Mouse (Mus musculus) hindlimb bud, embryonic 11.5 days (tissue): ENCODE data around the gene Nr1h4.
"Not testable (repeated sequence)": the region's sequence is repeated elsewhere in the genome, so short reads cannot be mapped to it uniquely, and the experiment has no call there.

Experiments used
- DNase-seq: peaks from one replicate; pipeline ENCODE4 v3.0.0-alpha.2; 2012; ENCODE audit warnings: low read depth, low spot score; ENCODE audit errors: extremely low spot score

Gene Nr1h4

DNA sequence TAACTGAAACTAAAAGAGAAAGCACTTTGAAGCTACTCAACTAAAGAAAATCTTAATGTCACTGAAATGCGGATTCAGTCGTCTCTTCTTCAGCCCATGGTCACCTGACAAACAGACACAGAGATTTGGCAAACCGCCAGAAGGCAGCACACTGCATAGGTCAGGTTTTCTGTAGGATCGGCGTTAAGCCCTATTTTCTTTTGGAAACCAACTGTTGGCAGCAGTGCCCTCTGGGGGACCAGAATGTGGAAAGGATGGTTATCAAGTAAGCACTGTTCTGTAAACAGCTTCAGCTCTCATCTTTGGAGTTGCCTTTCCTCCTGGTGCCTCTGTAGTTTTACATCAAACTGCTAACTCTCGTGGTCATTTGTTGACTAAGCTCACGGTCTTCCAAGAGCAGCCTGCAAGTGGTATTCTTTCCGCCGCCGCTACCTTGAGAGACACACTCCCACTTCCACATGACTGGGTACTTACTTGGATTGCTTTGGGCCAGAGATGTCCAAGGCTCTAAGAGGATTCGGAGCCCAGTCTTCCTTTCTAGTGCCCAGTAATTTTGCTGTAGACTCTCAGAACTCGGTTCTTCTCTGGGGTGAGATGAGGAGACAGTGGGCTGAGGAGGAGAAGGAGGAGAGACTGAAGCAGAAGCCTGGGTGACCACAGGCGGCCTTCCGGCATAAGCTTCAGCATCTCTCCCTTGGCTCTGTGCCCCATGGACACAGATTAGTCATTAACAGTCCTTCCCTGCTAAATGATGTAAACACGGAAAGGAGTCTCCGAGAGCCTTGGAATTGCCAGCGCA, at the start of gene Nr1h4:
Gene Nr1h4, minus strand, starts transcription at position 657 of the 799 bp plus-strand sequence.
- no peak for DNase-seq

GRCm38 (mm10) chr10:89578801-89579200, 45.4 kb upstream of the Nr1h4 start:
- DNase-seq: no peak

DNA sequence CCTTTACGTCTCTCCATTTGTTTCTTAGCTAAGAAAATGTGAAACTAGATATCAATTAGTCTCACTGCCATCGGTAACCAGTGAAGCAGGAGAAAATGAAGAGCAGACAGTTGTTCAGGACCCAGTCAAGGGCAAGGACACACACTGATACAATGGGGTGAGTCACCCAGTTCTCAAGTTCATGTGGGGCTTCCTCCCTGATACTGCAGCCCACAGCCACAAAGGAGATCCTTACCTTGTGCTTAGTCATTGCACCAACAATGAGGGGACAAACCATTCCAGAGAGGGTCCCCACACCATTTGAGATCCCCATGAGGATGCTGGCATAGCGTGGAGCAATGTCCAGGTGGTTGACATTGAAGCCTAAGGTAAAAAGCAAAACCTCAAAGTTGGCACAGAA, 44.3 kb upstream of the Nr1h4 start:
- DNase-seq: no peak

DNA sequence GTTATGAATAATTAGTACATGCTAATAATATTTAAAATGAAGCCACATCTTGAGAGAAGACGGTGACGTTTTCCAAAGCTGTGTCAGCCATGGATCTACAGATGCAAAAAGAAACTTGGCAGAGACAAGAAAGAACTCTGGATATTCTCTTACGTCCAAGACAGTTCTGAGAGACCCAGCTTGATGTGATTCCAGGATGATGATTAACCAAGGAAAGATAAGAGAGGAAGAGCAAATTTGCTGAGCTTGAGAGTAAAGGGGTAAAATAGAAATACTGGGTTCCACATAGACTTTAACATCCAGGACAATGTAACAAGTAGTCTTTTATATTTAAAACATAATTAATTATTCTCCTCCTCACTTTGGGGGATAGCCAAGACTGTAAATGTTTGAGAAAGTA, 40.0 kb upstream of the Nr1h4 start:
- no peak for DNase-seq

- no peak for DNase-seq
Measured at GRCm38 (mm10) chr10:89572946-89573345, 39.6 kb upstream of the Nr1h4 start.

GRCm38 (mm10) chr10:89567391-89567790, 34.0 kb upstream of the Nr1h4 start:
- no peak for DNase-seq

DNA sequence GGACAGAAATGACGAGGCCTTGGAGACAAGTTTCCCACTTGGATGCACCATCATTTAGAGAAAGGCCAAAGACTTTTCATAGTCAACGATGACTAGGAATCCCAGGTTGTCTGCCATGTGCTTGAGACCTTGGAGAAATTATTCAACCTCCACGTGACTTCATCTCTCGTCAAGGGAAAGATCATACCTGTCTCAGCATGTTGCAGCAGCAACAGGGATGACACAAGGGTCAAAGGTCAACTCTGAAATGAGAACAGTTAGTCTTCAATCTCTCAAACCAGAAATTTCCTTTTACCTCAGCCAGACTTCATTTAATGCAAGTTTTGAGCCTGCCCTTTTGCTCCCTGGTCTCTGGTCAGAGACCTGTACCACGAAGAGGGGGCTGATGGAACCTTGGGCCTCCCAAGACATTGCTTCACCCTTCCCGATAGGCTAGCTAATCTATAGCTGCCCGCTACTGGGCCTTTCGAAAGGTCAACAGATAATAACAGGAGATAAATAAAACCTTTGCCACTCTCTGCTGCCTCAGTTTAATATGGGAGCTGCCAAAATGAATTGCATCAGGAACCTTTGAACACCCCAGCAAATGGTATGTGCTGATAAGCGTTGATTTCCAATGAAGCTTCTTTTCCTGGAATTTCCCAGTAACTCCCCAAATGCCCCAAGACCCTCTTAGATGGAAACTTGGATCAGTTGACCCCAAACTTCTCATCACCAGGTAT, 32.1 kb upstream of the Nr1h4 start:
- no peak for DNase-seq

GRCm38 (mm10) chr10:89562113-89562512, 28.7 kb upstream of the Nr1h4 start:
- no peak for DNase-seq

- no peak for DNase-seq
Measured at GRCm38 (mm10) chr10:89559351-89559750, 26.0 kb upstream of the Nr1h4 start.

GRCm38 (mm10) chr10:89554885-89555284, 21.5 kb upstream of the Nr1h4 start:
- DNase-seq: not testable (repeated sequence)

- DNase-seq: not testable (repeated sequence)
Measured at GRCm38 (mm10) chr10:89553855-89554254, 20.5 kb upstream of the Nr1h4 start.

DNA sequence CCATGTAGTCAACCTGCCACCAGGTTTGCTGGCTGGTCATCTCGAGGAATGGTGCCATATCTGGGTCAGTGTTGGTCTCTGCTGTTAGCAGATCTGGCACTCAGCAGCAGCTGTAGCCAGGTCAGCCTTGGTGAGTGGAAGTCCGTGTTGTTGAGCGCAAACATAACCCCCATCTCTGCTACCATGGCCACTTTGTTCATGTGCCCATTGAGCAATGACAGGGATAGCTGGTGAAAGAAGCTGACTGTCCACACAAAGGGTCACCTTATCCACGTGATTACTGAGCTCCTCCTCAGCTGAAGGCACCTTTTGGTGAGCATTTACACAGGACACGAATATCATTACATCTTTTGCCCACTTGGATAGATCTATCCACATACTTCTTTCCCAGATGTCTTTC, 19.6 kb upstream of the Nr1h4 start:
- DNase-seq: no peak

- no peak for DNase-seq
Measured at GRCm38 (mm10) chr10:89551657-89552056, 18.3 kb upstream of the Nr1h4 start.

DNA sequence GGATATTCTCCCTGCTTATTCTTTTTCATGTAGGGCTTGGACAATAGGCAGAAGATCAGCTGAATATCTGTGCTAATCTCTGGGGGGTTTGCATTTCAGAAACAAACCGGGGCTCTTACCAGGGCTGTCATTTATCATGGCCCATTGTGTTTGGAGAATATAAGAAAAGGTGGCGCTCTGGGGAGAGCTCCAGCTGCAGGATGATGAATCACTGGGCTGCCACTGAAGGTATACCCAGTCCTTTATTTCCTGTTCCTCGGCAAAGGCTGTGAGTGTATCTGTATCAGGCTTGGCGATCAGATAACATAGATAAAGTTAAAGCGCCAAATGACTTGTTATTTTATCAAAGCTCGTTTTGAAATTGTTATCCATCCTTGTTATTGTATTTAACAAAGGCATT, 14.6 kb upstream of the Nr1h4 start:
- no peak for DNase-seq

DNA sequence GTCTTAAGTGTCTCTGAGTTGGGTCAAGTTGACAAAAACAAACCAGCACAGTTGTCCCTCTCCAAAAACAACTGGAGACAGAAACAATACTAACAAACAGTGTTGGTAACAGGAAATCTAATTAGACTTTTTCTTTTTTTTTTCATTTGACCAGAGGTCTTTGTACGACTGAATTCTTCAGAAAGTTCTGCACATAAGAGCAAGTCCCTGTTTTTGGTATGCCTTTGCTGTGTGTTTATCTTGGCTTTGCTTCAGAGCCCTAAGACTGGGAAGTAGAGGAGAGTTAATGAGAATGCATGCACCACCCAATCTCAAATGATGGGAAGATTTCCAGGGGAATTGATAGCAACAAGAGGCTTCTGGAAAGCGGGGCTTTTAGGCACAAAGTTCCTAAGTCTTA, 13.6 kb upstream of the Nr1h4 start:
- DNase-seq: no peak

- DNase-seq: no peak
Measured at GRCm38 (mm10) chr10:89543867-89544266, 10.5 kb upstream of the Nr1h4 start.

GRCm38 (mm10) chr10:89542321-89542720, 8.9 kb upstream of the Nr1h4 start:
- no peak for DNase-seq

DNA sequence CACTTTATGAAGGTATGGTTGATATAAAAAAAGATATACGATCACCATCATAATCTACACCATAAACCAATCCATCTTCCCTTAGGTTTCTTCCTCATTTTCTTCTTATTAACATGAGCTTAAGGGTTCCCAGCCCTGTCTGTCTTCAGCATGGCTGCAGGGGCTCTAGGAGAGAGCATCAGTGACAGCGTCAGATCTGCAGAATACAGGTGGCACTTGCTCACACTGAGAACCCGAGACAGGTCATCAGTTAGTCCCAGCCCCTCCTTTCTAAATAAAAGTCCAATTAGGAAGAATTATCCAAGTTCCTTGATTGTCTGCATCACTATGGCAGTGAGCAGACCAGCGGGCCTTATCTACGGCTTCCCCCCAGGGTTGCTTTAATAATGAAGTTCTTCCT, 934 bp downstream of the Nr1h4 start:
- DNase-seq: no peak

GRCm38 (mm10) chr10:89531976-89532375, 1.4 kb downstream of the Nr1h4 start:
- DNase-seq: no peak

GRCm38 (mm10) chr10:89531194-89531634, 2.2 kb downstream of the Nr1h4 start:
- no peak for DNase-seq

DNA sequence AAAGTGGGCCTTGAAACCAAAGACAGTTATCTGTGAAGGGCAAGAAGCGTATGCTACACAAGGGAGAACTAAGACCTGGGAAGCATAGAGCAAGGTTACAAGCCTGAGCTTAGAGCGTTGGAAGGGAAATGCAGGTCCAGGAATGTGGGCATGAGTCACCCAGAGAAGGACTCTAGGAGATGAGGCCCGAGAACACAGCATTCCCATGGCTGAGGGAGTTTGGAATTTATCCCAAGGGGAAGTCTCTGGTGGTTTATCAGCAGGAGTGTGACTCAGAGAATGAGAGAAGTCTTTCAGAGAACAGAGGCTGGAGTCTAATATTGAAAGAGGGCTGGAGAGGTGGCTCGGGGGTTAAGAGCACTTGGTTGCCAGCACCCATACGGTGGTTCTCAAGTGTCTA, 6.3 kb downstream of the Nr1h4 start:
- DNase-seq: no peak

GRCm38 (mm10) chr10:89525823-89526222, 7.6 kb downstream of the Nr1h4 start:
- no peak for DNase-seq
